Mouse (Mus musculus) CH12.LX (cell line): ENCODE data around the gene Caln1.

ENCODE experiments used
- CHD1 ChIP-seq: IDR thresholded peaks from 2 replicates; pipeline ENCODE4 v1.6.1; 2012; ENCODE audit warnings: low read depth, low read length, improper control_type of control experiment, inconsistent platforms
- CTCF ChIP-seq, 2 experiments: IDR thresholded peaks in 1 of 2; conservative IDR thresholded peaks in 1 of 2; 2 replicates each; pipeline ENCODE4 v1.5.1; 2011 to 2012; ENCODE audit warnings: low read depth in 2 of 2, low read length in 2 of 2, improper control_type of control experiment in 1 of 2, inconsistent platforms in 1 of 2, mild to moderate bottlenecking in 1 of 2, moderate library complexity in 1 of 2
- KAT2A ChIP-seq: IDR thresholded peaks from 2 replicates; pipeline ENCODE4 v1.6.1; 2012; ENCODE audit warnings: low read length, improper control_type of control experiment, inconsistent platforms; ENCODE audit not compliant: insufficient replicate concordance
- POLR2A ChIP-seq: IDR thresholded peaks from 2 replicates; pipeline ENCODE4 v1.6.1; 2011; ENCODE audit warnings: low read depth, mild to moderate bottlenecking, improper control_type of control experiment, low read length
- USF1 ChIP-seq: IDR thresholded peaks from 2 replicates; pipeline ENCODE4 v1.6.1; 2014; ENCODE audit warnings: low read depth, mild to moderate bottlenecking, inconsistent platforms, low read length, improper control_type of control experiment
- ZC3H11A ChIP-seq: IDR thresholded peaks from 2 replicates; pipeline ENCODE4 v1.6.1; 2012; ENCODE audit warnings: low read depth, mild to moderate bottlenecking, inconsistent platforms, low read length, improper control_type of control experiment

DNA sequence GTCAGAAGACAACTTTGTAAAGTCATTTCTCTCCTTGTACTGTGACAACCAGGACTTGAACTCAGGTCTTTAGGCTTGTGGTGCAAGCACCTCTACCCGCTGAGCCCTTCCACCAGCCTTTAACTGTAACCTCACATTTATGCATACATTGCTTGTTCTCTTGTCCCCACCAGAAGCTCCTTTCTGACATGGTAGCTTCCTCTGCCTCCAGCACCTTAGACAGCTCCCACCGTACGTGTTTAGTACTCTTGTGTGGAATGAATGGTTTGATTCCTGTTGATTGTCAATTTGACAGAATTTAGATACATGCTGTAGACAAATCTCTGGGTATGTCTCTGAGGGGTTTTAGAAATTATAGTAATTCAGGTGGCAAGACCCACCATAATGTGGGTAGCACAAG, 5.5 kb upstream of the Caln1 start:
- TF ChIP-seq KAT2A, result no peak
- TF ChIP-seq CTCF (conservative IDR thresholded peaks at IDR 0.05 in 1 of 2, IDR thresholded peaks at IDR 0.05 in 1 of 2; ENCODE audit: low read depth in 2 of 2, low read length in 2 of 2), result no peak
- TF ChIP-seq CHD1, result no peak
- TF ChIP-seq ZC3H11A, result no peak
- no peak for TF ChIP-seq POLR2A
- no peak for TF ChIP-seq USF1
